Mouse (Mus musculus) B cell, adult (primary cell): ENCODE data around the gene Olfr1350. TPM values are rescaled to one million over a fixed set of nuclear protein-coding genes. Genes with fewer than 3 reads are reported as not detected.

Source experiments
- total RNA-seq: library from RNA; stranded (reverse); gene quantifications from 4 replicates; pipeline ENCODE4 v1.2.4, GENCODE M21; 2023; ENCODE audit not compliant: inconsistent age

Gene Olfr1350
- not detected in 4 replicates for total RNA-seq

DNA sequence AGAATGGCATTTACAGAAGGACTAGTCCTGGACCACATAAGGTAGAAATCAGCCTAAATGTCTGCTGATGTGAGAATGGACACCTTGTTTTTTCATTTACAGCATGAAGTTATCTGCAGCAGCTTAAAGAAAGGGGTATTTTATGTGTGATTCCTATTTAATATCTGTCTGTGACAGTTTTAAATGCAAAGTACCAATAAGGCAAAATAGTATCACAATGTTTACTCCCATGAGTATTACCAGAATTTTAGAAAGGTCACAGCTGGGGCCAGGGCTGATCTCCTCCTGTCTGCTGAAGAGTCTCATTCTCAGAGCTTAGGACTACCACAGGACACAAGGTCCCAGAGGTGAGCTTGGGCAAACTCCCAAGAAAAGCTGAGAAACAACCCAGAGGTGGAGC, at the start of gene Olfr1350:
Gene Olfr1350 (plus strand): TSS at position 301 of the 400 bp plus-strand sequence.

DNA sequence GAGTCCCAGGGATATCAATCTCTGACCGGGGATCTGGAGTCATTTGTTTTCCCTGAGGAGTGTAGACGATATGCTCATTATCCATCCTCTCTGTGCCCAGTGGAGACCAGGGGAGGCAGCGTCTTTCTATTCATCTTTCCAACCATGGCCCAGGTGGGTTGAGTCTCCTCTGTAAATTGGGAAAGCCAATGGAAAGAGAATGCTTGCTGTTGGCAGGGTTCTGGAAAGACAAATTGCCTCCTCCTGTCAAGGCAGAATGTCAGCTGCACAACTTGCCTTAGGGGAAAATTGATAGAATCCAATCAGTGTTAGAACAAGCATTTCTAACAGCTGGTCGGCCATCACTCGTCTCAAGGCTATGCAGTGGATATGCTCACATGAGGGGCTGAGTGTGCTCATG, 41.8 kb upstream of the Olfr1350 start, which contains the start of gene Olfr1349:
Gene Olfr1349 (minus strand): TSS at position 101 of the 400 bp plus-strand sequence.

Other genes starting within 250 kb of the Olfr1350 start
- 1.6 to 4.0 TPM (median 2.1 TPM) in 4 replicates for gene Zfp583, start 233.6 kb upstream of the Olfr1350 start, total RNA-seq
- 0.48 to 0.99 TPM (median 0.68 TPM) in 4 replicates for gene Gm3854, start 221.1 kb upstream of the Olfr1350 start, total RNA-seq
- 1.1 to 2.4 TPM (median 1.8 TPM) in 4 replicates for gene Zfp78, start 201.6 kb upstream of the Olfr1350 start, total RNA-seq
- 3.7 to 6.1 TPM (median 4.8 TPM) in 4 replicates for gene Zfp28, start 181.5 kb upstream of the Olfr1350 start, total RNA-seq
- not detected in 4 replicates for gene Smim17, start 166.1 kb upstream of the Olfr1350 start, total RNA-seq
- gene Gm20715, start 154.6 kb upstream of the Olfr1350 start, total RNA-seq = not detected in 4 replicates
- gene Olfr1344, start 126.2 kb upstream of the Olfr1350 start, total RNA-seq = not detected in 4 replicates
- 0.09 to 0.16 TPM (median 0.15 TPM) in 3 of 4 replicates, not detected in the other for gene Olfr1336, start 108.7 kb upstream of the Olfr1350 start, total RNA-seq
- not detected in 4 replicates for gene Olfr1346, start 97.7 kb upstream of the Olfr1350 start, total RNA-seq
- not detected in 4 replicates for gene Olfr5, start 77.9 kb upstream of the Olfr1350 start, total RNA-seq
- not detected in 4 replicates for gene Olfr1347, start 65.1 kb upstream of the Olfr1350 start, total RNA-seq
- not detected in 4 replicates for gene Olfr1348, start 56.1 kb upstream of the Olfr1350 start, total RNA-seq
- gene Olfr1349, start 41.9 kb upstream of the Olfr1350 start, total RNA-seq = not detected in 4 replicates
- not detected in 4 replicates for gene Zim1, start 131.6 kb downstream of the Olfr1350 start, total RNA-seq
- gene Peg3, start 165.6 kb downstream of the Olfr1350 start, total RNA-seq = 0.10 TPM in 1 of 4 replicates, not detected in the others
- gene Usp29, start 165.7 kb downstream of the Olfr1350 start, total RNA-seq = not detected in 4 replicates